Mouse (Mus musculus) erythroid progenitor cell, adult 5-6 weeks (primary cell): ENCODE data around the gene Slc26a3. TPM values are rescaled to one million over a fixed set of nuclear protein-coding genes. Genes with fewer than 3 reads are reported as not detected.

ENCODE experiments used
- ATAC-seq: replicated peaks from 2 replicates; pipeline ENCODE4 v1.8.0; 2016; ENCODE audit warnings: moderate number of reproducible peaks, mild to moderate bottlenecking, moderate TSS enrichment, inconsistent platforms; ENCODE audit not compliant: poor library complexity, low FRiP score, severe bottlenecking
- total RNA-seq, 2 experiments: library from RNA; stranded (forward) in 1 of 2; stranded (reverse) in 1 of 2; fragments of 150-400 nt in 1 of 2; fragments of 186-747, 209-891 nt in 1 of 2; gene quantifications; 2 replicates each; pipeline versions ENCODE4 v1.2.3 to v1.2.4; 2015 to 2017; ENCODE audit warnings: low replicate concordance in 2 of 2

The Slc26a3 gene
- total RNA-seq, 2 experiments from 2014 or later = not detected

DNA sequence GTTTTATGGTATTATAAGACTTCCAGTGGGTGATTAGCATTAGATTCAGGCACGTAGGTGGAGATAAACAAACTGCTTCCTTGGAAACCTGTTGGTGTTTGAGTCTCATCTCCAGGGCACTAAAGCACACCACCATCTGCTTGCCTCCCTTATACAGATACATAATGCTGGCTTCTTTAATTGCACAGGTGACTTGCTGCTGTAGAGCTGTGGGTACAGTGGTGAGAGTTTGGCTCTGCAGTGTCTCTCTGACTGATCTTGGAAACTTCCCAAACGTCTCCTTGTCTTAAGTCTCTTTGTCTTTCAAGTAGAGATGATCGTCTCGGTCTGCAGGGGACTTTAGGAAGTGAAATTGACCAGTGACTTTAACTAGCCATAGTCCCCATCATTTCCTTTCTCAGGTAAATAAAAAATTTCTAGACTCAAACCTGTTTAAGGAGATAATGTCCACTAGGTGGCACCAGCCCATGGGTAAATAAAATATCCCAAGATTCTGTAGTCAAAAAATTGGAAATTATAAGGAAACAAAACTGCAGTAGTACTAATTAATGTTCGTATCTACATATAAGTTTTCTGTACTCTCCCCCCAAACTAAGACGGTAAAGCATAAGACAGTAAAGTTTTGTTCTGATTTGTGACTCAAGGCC, 117.2 kb downstream of the Slc26a3 start:
- ATAC-seq = no peak

DNA sequence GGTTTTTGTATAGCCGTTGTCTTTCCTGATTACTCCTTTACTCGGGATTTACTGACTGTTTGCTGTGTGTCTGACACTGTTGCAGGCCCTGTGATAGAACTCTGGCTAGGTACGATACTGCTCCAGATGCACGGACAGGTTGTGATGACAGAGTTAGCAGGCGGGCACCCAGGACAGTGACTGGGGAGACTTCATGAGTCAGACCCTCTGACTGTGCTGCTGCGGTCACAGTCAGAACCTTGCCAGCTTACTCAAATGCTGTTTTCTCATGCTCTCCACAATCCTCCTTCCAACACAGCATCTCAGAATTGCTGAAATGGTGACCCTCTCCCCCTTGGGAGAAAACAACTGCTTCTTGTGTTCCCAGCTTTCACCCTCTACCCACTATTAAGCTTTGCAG, 117.8 kb downstream of the Slc26a3 start:
- no peak for ATAC-seq

DNA sequence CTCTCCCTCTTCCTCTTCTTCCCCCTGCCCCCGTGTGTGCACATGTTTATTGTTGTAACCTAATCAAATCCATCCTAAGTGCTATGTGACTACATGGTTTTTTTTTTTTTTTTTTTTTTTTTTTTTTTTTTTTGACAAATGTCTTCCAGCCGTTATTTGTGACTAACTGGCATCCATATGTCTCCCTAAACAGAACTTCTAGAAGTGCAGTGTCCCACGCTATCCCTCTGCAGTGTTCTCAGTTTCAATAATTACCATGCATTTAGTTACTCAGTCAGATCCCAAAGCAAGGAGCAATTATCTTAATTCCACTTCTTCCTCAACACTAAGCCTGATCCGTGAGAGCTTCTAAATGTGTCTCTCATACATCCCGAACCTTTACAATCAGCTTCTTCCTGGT, 120.5 kb downstream of the Slc26a3 start:
- no peak for ATAC-seq

DNA sequence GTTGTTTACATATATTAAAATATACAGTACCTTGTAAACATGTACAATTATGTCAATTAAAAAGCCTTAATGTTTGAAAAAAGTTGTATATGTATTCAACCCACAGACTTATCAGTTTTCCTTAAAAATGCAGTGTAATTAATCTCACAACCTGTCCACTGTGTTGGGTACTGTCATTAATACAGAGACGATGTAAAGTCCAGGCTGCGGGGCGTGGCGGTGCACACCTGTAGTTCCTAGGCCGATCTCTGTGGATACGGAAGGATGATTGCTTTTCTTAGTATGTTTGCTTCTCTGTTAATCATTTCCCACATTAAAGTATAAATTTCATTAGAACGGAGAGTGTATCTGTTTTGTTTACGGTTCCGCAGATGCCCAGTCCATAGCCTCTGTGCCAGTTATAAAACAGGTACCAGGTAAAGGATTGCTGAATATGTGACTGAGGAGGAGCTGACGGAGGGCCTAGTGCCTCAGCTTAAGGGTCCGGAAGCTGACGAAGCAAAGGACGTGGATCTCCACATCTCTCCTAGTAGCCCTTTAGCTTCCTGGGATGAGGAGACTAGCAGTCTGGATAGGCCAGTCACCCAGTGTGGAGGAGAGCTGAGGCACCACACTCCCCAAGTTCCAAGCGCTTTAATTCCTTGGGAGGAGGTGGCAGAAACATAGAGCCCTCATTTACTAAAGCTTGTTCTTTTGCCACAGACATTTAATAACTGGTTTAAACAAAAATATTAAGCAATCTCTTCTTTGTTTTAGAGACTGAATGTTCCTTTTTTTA, 122.2 kb downstream of the Slc26a3 start:
- ATAC-seq = no peak

DNA sequence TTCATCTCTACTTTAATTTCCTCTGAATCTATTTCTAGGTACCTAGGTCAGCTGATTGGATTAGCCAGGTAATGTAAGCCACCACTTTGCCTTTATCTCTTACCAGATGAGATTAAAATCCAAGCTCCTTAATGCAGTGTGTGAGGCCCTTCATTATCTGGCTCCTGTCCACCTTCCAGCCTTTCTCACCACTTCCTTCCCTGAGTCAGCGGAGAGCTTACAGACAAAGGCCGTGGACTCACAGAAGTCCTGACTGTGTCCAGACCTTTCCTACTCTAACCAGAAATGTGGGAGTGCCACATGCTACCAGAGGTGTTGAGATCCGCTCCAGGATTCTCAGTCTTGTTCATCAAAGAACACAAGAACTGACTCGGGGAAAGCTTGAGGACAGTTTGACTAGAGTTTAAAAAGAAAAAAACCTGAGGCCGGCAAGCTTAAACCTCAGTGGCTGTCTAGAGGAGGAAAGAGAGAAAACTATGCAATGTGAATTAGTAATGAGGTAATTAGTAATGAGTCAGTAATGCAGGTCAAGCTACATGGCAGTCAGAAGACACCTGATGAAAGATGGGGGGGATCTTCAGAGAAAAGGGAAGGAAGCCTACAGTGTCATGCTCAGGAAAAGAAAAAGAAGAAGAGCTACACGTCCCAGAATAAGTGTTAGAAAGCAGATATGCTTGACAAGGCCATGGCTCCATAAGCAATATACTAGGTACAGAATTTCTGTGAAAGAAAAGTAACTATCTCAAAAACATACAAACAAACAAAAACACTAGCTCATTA, 123.2 kb downstream of the Slc26a3 start:
- no peak for ATAC-seq

DNA sequence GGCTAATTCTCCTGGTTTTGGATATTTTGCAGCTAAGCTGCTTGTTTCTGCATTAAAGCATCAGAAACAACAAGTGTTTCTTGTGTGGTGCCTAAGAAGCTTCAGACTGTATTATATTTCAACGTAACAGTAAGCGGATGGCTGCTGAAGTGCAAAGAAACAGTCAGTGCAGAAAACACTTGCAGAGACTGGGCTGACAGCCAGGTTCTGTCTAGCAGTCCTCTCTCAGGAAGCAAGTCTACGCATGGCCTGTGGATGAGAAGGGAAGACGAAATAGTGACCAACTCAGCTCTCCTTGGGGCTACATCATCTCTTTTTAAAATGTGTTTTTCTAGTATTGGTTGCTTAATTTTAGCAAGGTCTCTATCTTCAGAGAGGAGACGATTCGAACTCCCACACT, 129.4 kb downstream of the Slc26a3 start:
- ATAC-seq = no peak

DNA sequence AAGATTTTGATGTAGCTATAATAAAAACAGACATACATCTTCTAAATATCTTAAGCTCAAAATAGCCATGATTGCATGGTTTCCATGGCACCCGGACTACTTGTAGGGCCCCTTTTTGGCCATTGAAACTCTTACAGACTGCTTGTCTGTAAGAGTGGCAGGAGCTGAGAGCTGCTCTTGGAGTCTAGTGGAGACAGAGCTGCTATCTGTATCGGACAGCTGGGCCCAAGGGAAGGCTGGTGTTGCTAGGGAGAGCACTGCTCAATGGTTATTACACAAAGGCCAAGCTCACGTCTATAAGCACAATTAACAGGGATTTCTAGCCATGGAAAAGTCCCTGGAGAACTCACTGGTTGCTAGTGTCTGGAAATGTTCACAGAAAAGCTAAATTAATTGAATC, 130.7 kb downstream of the Slc26a3 start:
- no peak for ATAC-seq

Other genes starting within 250 kb of the Slc26a3 start
- gene Gm6993, start 150.1 kb upstream of the Slc26a3 start, total RNA-seq (2015; ENCODE audit: low replicate concordance) = not detected in 2 replicates
- gene Gm6993, start 150.1 kb upstream of the Slc26a3 start, total RNA-seq (2017; ENCODE audit: low replicate concordance) = not detected in 2 replicates
- 1.1 TPM in 1 of 2 replicates, not detected in the other for gene Lamb1, start 125.6 kb upstream of the Slc26a3 start, total RNA-seq (2015; ENCODE audit: low replicate concordance)
- gene Lamb1, start 125.6 kb upstream of the Slc26a3 start, total RNA-seq (2017; ENCODE audit: low replicate concordance) = 0.64 and 1.1 TPM in 2 replicates
- gene Dld, start 39.4 kb upstream of the Slc26a3 start, total RNA-seq (2015; ENCODE audit: low replicate concordance) = 46.5 and 64.6 TPM in 2 replicates
- 46.2 and 53.4 TPM in 2 replicates for gene Dld, start 39.4 kb upstream of the Slc26a3 start, total RNA-seq (2017; ENCODE audit: low replicate concordance)
- 9.6 and 22.3 TPM in 2 replicates for gene Cbll1, start 108.7 kb downstream of the Slc26a3 start, total RNA-seq (2015; ENCODE audit: low replicate concordance)
- 2.0 and 4.6 TPM in 2 replicates for gene Cbll1, start 108.7 kb downstream of the Slc26a3 start, total RNA-seq (2017; ENCODE audit: low replicate concordance)
- gene Slc26a4, start 169.1 kb downstream of the Slc26a3 start, total RNA-seq (2015; ENCODE audit: low replicate concordance) = not detected in 2 replicates
- gene Slc26a4, start 169.1 kb downstream of the Slc26a3 start, total RNA-seq (2017; ENCODE audit: low replicate concordance) = not detected in 2 replicates
- gene Bcap29, start 243.8 kb downstream of the Slc26a3 start, total RNA-seq (2015; ENCODE audit: low replicate concordance) = 9.4 and 22.2 TPM in 2 replicates
- gene Bcap29, start 243.8 kb downstream of the Slc26a3 start, total RNA-seq (2017; ENCODE audit: low replicate concordance) = 6.6 and 10.3 TPM in 2 replicates